Mouse (Mus musculus) retina, postnatal 7 days (tissue): ENCODE results near the gene Hip1.
A peak's percentile ranks its signal among the peaks of the same experiment; 100 is the strongest.

Experiments used
- DNase-seq: peaks from one replicate; pipeline ENCODE4 v3.0.0-alpha.2; 2012; ENCODE audit warnings: low read depth, low spot score

Hip1 gene

GRCm38 (mm10) chr5:135442430-135442829 lies 102.5 kb downstream of the Hip1 start:
- no peak for DNase-seq

- no peak for DNase-seq
These were observed 109.9 kb downstream of the Hip1 start for GRCm38 (mm10) chr5:135435039-135435438.

- no peak for DNase-seq
These were observed 111.1 kb downstream of the Hip1 start for GRCm38 (mm10) chr5:135433861-135434260.

GRCm38 (mm10) chr5:135431111-135431510 lies 113.8 kb downstream of the Hip1 start:
- DNase-seq, result no peak

- no peak for DNase-seq
These were observed 116.1 kb downstream of the Hip1 start for GRCm38 (mm10) chr5:135428786-135429185.

GRCm38 (mm10) chr5:135410266-135410665 lies 134.7 kb downstream of the Hip1 start:
- no peak for DNase-seq

GRCm38 (mm10) chr5:135408114-135408513 lies 136.8 kb downstream of the Hip1 start:
- DNase-seq, result no peak

- no peak for DNase-seq
These were observed 139.5 kb downstream of the Hip1 start for GRCm38 (mm10) chr5:135405437-135405836.

GRCm38 (mm10) chr5:135404623-135405022 lies 140.3 kb downstream of the Hip1 start:
- no peak for DNase-seq

GRCm38 (mm10) chr5:135400244-135400643 lies 144.7 kb downstream of the Hip1 start:
- DNase-seq, result peak; percentile 79

- DNase-seq, result no peak
These were observed 145.5 kb downstream of the Hip1 start for GRCm38 (mm10) chr5:135399382-135399781.

- DNase-seq, result no peak
These were observed 149.1 kb downstream of the Hip1 start for GRCm38 (mm10) chr5:135395826-135396225.

- DNase-seq, result peak; percentile 72
These were observed 150.7 kb downstream of the Hip1 start, which contains the start of gene Pom121 for GRCm38 (mm10) chr5:135394004-135394823. Pom121 (minus strand) TSS chr5:135394546.

GRCm38 (mm10) chr5:135383771-135384170 lies 161.1 kb downstream of the Hip1 start:
- no peak for DNase-seq

- DNase-seq, result no peak
These were observed 162.2 kb downstream of the Hip1 start for GRCm38 (mm10) chr5:135382746-135383145.

GRCm38 (mm10) chr5:135381356-135381925 lies 163.5 kb downstream of the Hip1 start:
- no peak for DNase-seq

- DNase-seq, result no peak
These were observed 164.2 kb downstream of the Hip1 start for GRCm38 (mm10) chr5:135380681-135381080.

GRCm38 (mm10) chr5:135376341-135376740 lies 168.6 kb downstream of the Hip1 start:
- no peak for DNase-seq

- no peak for DNase-seq
These were observed 169.8 kb downstream of the Hip1 start for GRCm38 (mm10) chr5:135375167-135375566.

GRCm38 (mm10) chr5:135373601-135374000 lies 171.3 kb downstream of the Hip1 start:
- no peak for DNase-seq

GRCm38 (mm10) chr5:135371195-135371594 lies 173.7 kb downstream of the Hip1 start:
- DNase-seq, result no peak

GRCm38 (mm10) chr5:135369787-135370654 lies 174.9 kb downstream of the Hip1 start, which contains the start of gene Nsun5:
Nsun5 (plus strand) TSS chr5:135369953.
- DNase-seq, result peak; percentile 96
